Mouse (Mus musculus) intestine, postnatal 0 days (tissue): ENCODE data around the gene Sfrp5. TPM values are rescaled to one million over a fixed set of nuclear protein-coding genes. Genes with fewer than 3 reads are reported as not detected.

Experiments
- ATAC-seq: fragments of 200-750 bp; cut with Nextera tagmentation; 2 replicates; pipeline ENCODE4 v1.8.0; 2017; ENCODE audit warnings: mild to moderate bottlenecking, moderate TSS enrichment, moderate library complexity
- H3K27ac ChIP-seq: fragments of 300-500 bp; sonication (generic); 2 replicates; pipeline ENCODE4 v1.5.1; 2014; ENCODE audit warnings: mild to moderate bottlenecking, low read depth, low read length, moderate library complexity
- H3K27me3 ChIP-seq: fragments of 300-500 bp; sonication (generic); replicated peaks from 2 replicates; pipeline ENCODE4 v1.6.1; 2014; ENCODE audit warnings: low read length, mixed read lengths; ENCODE audit not compliant: control insufficient read depth, insufficient read depth
- H3K36me3 ChIP-seq: fragments of 300-500 bp; sonication (generic); 2 replicates; pipeline ENCODE4 v1.6.1; 2014; ENCODE audit warnings: mild to moderate bottlenecking, moderate library complexity; ENCODE audit not compliant: control insufficient read depth, insufficient read depth
- H3K4me1 ChIP-seq: fragments of 300-500 bp; sonication (generic); replicated peaks from 2 replicates; pipeline ENCODE4 v1.6.1; 2014; ENCODE audit warnings: antibody characterized with exemption, low read length, mixed read lengths; ENCODE audit not compliant: control insufficient read depth, insufficient read depth
- H3K4me2 ChIP-seq: fragments of 300-500 bp; sonication (generic); replicated peaks from 2 replicates; pipeline ENCODE4 v1.6.1; 2014; ENCODE audit warnings: low read depth, mild to moderate bottlenecking, moderate library complexity
- H3K4me3 ChIP-seq: fragments of 300-500 bp; sonication (generic); 2 replicates; pipeline ENCODE4 v1.5.1; 2014; ENCODE audit warnings: low read depth, low read length
- H3K9ac ChIP-seq: fragments of 300-500 bp; sonication (generic); 2 replicates; pipeline ENCODE4 v1.6.1; 2014; ENCODE audit warnings: mild to moderate bottlenecking, low read depth, low read length
- H3K9me3 ChIP-seq: fragments of 300-500 bp; sonication (generic); 2 replicates; pipeline ENCODE4 v1.6.1; 2016; ENCODE audit warnings: mixed run types; ENCODE audit not compliant: control insufficient read depth
- CTCF ChIP-seq: sonication (generic); IDR thresholded peaks from 2 replicates; pipeline ENCODE4 v1.5.1; 2016; ENCODE audit warnings: low read depth, mild to moderate bottlenecking, control low read depth, antibody characterized with exemption, moderate library complexity
- WGBS: fragments of 180-500 bp; shearing (Covaris S2); extraction: QIAGEN DNeasy Blood & Tissue Kit; methylation state at CpG from one replicate; pipeline ENCODE4 v1.1.7; 2014; 5-methylcytosine and 5-hydroxymethylcytosine counted together
- polyA plus RNA-seq: library from polyadenylated mRNA; unstranded; fragments of >200 nt; fragmentation: Nextera tagmentation; extraction: Ambion mirVana; gene quantifications from 2 replicates; pipeline ENCODE4 v1.2.1, GENCODE M21; 2015

The Sfrp5 gene
- polyA plus RNA-seq, 1 experiment from 2014 or later = 0.27 TPM

DNA sequence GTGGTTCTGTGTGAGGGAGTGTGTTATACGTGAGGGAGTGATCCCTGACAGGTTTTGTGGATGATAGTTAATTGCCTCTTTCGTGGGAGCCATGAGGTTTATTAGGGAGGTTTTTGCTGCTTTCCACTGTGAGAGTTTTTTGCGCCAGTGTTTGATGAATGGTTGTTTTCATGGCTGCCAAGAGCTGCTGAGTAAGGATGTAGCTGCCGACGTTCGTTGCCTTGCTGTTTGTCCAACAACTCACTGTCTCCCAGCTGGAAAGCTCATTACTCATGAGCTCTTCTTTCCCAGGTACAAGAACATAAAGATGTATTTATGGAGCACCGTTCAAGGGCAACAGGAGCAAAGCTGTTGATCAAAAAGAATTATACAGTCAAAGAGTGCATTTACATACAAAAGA is 37.9 kb downstream of the Sfrp5 start:
- no peak overlapping the region for H3K4me2 ChIP-seq
- H3K4me3 ChIP-seq = no peak overlapping the region
- 0 out of 2 replicates have a peak, but pooled peaks cover 4% of the 10 kb centered on the region for H3K4me1 ChIP-seq
- 47% methylated on average over 7 of the region's 7 CpGs for WGBS
- TF ChIP-seq CTCF = no peak
- H3K9me3 ChIP-seq = no peaks in the 10 kb centered on the region
- no peaks in the 10 kb centered on the region for H3K36me3 ChIP-seq
- no peak overlapping the region for H3K9ac ChIP-seq
- ATAC-seq = no peak
- no peak overlapping the region for H3K27ac ChIP-seq
- H3K27me3 ChIP-seq = 0 out of 2 replicates have a peak, but pooled peaks cover 2% of the 10 kb centered on the region

DNA sequence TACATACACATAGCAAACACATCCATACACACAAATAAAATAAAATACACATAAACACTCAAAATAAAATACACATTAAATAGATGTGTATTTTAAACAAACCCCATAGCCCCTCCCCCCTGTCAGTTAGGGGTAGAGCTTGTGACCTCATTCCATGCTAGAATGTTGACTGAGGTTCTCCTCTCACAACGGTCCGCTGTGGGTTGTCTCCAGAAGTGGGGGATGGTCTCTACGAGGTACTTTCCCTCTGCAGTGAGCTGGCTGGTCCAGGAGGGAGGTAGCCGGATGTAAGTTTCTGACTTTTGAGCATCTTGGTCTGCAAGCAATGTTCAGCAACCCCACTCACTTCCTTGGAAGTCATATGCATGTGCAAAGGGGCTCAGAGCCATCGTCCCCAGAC is 38.3 kb downstream of the Sfrp5 start, which contains the start of gene Zfyve27:
TSS of gene Zfyve27 (plus strand) at position 188 of the 400 bp plus-strand sequence.
- H3K9me3 ChIP-seq = no peaks in the 10 kb centered on the region
- no peak for ATAC-seq
- no peak within 1 kb of the TSS for H3K4me2 ChIP-seq
- no peak within 1 kb of the TSS for H3K4me3 ChIP-seq
- no peak within 1 kb of the TSS for H3K9ac ChIP-seq
- H3K4me1 ChIP-seq = 0 out of 2 replicates have a peak, but pooled peaks cover 4% of the 10 kb centered on the region
- TF ChIP-seq CTCF = no peak
- 54% methylated on average over 5 of the region's 5 CpGs for WGBS
- no peaks in the 10 kb centered on the region for H3K36me3 ChIP-seq
- H3K27me3 ChIP-seq = 0 out of 2 replicates have a peak, but pooled peaks cover 1% of the 10 kb centered on the region
- no peak within 1 kb of the TSS for H3K27ac ChIP-seq

DNA sequence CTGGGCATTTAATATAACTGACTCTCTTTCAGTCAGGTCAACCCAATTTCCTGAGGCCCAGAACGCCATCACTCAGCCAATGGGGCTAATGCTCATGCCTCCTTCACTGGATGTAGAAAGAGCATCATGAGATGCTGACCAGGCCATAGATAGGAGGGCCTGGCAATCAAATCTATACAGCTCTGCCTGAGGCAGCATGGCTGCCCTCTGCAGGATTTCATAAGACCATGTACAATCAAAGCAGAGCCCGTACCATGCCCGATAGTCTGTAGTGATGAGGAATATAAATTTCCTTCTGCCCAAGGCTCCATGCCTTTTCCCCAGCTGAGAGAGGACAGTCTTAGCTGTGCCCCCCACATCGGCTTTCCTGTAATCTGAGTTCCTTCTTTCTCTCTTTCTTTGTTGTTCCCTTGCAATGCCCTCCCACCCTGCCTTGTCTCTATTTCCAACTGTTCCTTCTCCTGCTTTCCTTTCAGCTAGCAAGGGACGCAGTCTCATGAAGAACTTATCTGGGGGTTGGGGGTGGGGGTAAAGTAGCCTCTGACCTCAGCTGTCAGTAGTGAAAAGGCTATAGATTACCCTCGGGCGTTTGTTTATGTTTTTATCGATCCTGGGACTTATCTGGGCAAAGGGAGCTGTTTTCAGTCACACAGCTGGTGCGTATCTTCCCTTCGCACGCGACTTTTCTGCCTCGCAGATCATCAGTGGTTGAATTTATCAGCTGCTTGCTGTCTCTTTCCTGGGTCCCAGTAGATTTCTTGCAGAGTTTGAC is 43.6 kb downstream of the Sfrp5 start:
- Histone ChIP-seq H3K9me3 (no peaks in the 10 kb centered on the region), H3K4me1 (no peaks in the 10 kb centered on the region), H3K9ac (no peak overlapping the region), H3K27me3 (no peaks in the 10 kb centered on the region), H3K4me3 (no peak overlapping the region), H3K36me3 (no peaks in the 10 kb centered on the region), H3K27ac (no peak overlapping the region), H3K4me2 (no peak overlapping the region)
- peak; percentile 37; the same call in 1 of the 2 replicates for TF ChIP-seq CTCF
- ATAC-seq = no peak
- 37% methylated on average over 13 of the region's 13 CpGs for WGBS

DNA sequence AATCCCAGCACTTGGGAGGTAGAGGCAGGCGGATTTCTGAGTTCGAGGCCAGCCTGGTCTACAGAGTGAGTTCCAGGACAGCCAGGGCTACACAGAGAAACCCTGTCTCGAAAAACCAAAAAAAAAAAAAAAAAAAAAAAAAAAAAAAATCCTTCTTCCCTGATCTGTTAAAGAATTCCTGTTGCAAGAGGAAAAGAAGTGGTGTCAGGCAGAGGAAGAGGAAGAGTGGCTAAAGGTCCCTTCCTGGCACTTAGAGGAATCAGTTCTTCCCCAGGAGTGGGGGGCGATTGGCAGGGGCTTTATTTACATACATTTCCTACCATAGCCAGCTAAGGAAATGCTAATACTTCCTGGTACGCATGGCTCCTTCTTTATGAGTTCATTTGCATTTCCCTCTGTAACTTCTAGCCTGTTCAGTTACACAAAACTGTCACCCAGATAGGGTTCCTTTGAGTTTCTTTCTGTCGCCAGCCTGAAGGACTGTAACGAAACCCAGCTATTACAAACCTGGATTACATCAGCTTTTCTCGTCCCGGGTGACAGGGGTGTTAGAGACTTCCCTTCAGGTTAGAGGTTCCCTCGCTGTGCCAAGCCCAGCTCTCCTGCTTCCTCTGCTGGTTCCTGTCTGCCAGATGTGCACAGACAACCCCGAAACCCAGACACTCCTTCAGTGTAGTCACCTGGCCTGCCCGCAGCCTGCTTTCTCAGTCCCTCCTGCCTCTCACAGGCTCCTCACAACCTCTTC is 44.4 kb downstream of the Sfrp5 start:
- no peak overlapping the region for H3K4me3 ChIP-seq
- H3K4me1 ChIP-seq = no peaks in the 10 kb centered on the region
- H3K27me3 ChIP-seq = no peaks in the 10 kb centered on the region
- no peak for TF ChIP-seq CTCF
- no peaks in the 10 kb centered on the region for H3K9me3 ChIP-seq
- 56% methylated on average over 12 of the region's 12 CpGs for WGBS
- no peak overlapping the region for H3K4me2 ChIP-seq
- H3K27ac ChIP-seq = no peak overlapping the region
- no peak overlapping the region for H3K9ac ChIP-seq
- no peak for ATAC-seq
- H3K36me3 ChIP-seq = no peaks in the 10 kb centered on the region

DNA sequence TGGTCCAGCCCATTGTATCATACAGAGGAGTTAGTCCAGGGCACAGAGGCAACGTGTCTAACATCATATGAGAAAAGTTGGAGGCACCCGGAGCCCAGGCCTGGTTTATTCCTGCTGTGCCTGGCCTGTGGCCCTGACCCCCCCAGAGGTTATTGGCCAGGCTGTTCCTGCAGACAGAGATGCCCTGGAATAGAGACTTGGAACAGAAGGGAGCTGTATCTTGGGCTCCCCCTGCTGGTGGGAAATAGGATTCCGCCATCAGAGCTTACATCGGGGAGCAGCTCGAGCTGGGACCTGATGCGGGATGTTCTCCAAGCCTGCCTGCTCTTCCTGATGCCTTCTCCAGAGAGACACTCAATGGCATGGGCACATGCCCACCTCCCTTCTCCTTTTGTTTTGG is 50.1 kb downstream of the Sfrp5 start:
- Histone ChIP-seq H3K4me2 (no peak overlapping the region), H3K4me3 (no peak overlapping the region), H3K9me3 (no peaks in the 10 kb centered on the region), H3K36me3 (0 out of 2 replicates have a peak, but pooled peaks cover 5% of the 10 kb centered on the region), H3K27ac (no peak overlapping the region), H3K9ac (no peak overlapping the region), H3K4me1 (no peaks in the 10 kb centered on the region), H3K27me3 (no peaks in the 10 kb centered on the region)
- peak; percentile 95 for TF ChIP-seq CTCF
- WGBS = 5% methylated on average over 6 of the region's 6 CpGs
- peak; percentile 26; the same call in 1 of the 2 replicates for ATAC-seq

DNA sequence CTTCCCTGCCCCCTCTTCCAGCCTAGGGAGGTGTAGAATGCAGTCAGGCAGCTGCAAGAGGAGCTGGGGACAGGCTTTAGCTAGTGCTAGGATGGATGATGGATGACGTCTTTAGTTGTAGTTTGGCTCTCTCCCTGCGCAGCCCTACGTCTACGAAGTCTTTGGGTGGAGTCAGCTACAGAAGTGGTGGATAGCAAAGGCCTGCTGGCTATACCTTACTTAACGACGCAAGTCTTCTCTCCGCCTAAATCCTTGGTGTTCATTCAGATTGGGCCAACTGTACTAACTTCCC is 53.5 kb downstream of the Sfrp5 start:
- Histone ChIP-seq H3K4me2 (peak overlapping the region; percentile 89), H3K27me3 (no peaks in the 10 kb centered on the region), H3K36me3 (0 out of 2 replicates have a peak, but pooled peaks cover 5% of the 10 kb centered on the region), H3K4me3 (peak overlapping the region; percentile 63), H3K27ac (peak overlapping the region; percentile 84; the same call in 1 of the 2 replicates), H3K4me1 (no peaks in the 10 kb centered on the region), H3K9me3 (no peaks in the 10 kb centered on the region), H3K9ac (peak overlapping the region; percentile 71)
- WGBS = 37% methylated on average over 7 of the region's 7 CpGs
- no peak for TF ChIP-seq CTCF
- ATAC-seq = no peak

Other genes starting within 250 kb of the Sfrp5 start
- 9.6 and 14.1 TPM in 2 replicates for gene Mms19, start 221.1 kb downstream of the Sfrp5 start, polyA plus RNA-seq
- 12.0 and 12.5 TPM in 2 replicates for gene Ubtd1, start 220.5 kb downstream of the Sfrp5 start, polyA plus RNA-seq
- gene Ankrd2, start 166.3 kb downstream of the Sfrp5 start, polyA plus RNA-seq = 0.42 TPM in 1 of 2 replicates, not detected in the other
- gene Hoga1, start 156.6 kb downstream of the Sfrp5 start, polyA plus RNA-seq = 16.2 and 17.6 TPM in 2 replicates
- 0.08 TPM in 1 of 2 replicates, not detected in the other for gene 4933411K16Rik, start 150.0 kb downstream of the Sfrp5 start, polyA plus RNA-seq
- 14.5 and 15.9 TPM in 2 replicates for gene Morn4, start 115.9 kb downstream of the Sfrp5 start, polyA plus RNA-seq
- 47.2 and 52.2 TPM in 2 replicates for gene Pi4k2a, start 111.8 kb downstream of the Sfrp5 start, polyA plus RNA-seq
- 39.8 and 40.5 TPM in 2 replicates for gene Avpi1, start 73.2 kb downstream of the Sfrp5 start, polyA plus RNA-seq
- 9.0 and 9.6 TPM in 2 replicates for gene Marveld1, start 54.9 kb downstream of the Sfrp5 start, polyA plus RNA-seq
- 13.3 and 14.7 TPM in 2 replicates for gene Zfyve27, start 38.3 kb downstream of the Sfrp5 start, polyA plus RNA-seq
- 0.73 and 0.86 TPM in 2 replicates for gene Golga7b, start 45.3 kb upstream of the Sfrp5 start, polyA plus RNA-seq
- gene Crtac1, start 229.5 kb upstream of the Sfrp5 start, polyA plus RNA-seq = 4.2 and 4.3 TPM in 2 replicates